Mouse (Mus musculus): ENCODE data around the gene Coro6. TPM values are rescaled to one million over a fixed set of nuclear protein-coding genes. Genes with fewer than 3 reads are reported as not detected.

Coro6 gene
- total RNA-seq, 4 experiments from 2014 or later, result 221 to 251 (median 232) TPM

GRCm38 (mm10) chr11:77512891-77513810, 50.9 kb downstream of the Coro6 start:
- DNase-seq (ENCODE audit: low spot score), result peak; percentile 82

GRCm38 (mm10) chr11:77513811-77514170, 51.6 kb downstream of the Coro6 start:
- DNase-seq (ENCODE audit: low spot score), result no peak

- no peak for DNase-seq (ENCODE audit: low spot score)
Observed at GRCm38 (mm10) chr11:77514281-77514831, 52.1 kb downstream of the Coro6 start.

GRCm38 (mm10) chr11:77514832-77515636, 52.8 kb downstream of the Coro6 start, which contains the start of gene Abhd15:
TSS of gene Abhd15 (plus strand) at chr11:77515121.
- peak; percentile 69 for DNase-seq (ENCODE audit: low spot score)

- DNase-seq (ENCODE audit: low spot score), result no peak
Observed at GRCm38 (mm10) chr11:77515637-77516552, 53.7 kb downstream of the Coro6 start, which contains the start of gene Trp53i13. TSS of gene Trp53i13 (minus strand) at chr11:77515980.

- DNase-seq (ENCODE audit: low spot score), result no peak
Observed at GRCm38 (mm10) chr11:77516553-77517425, 54.6 kb downstream of the Coro6 start.

GRCm38 (mm10) chr11:77518051-77518798, 56.0 kb downstream of the Coro6 start:
- no peak for DNase-seq (ENCODE audit: low spot score)

GRCm38 (mm10) chr11:77519043-77519442, 56.8 kb downstream of the Coro6 start, which contains the start of gene Gm10392:
TSS of gene Gm10392 (minus strand) at chr11:77519198.
- DNase-seq (ENCODE audit: low spot score), result peak; percentile 52

Other genes with a start within 250 kb of the Coro6 start
- gene Ssh2, start 246.1 kb upstream of the Coro6 start, total RNA-seq (2022), result 10 to 100 TPM; 64.4 to 77.0 (median 70.7) TPM
- 10 to 100 TPM in 2 of 4 experiments, 1 to 10 TPM in 2; 7.5 to 11.6 (median 9.9) TPM for gene Ankrd13b, start 27.3 kb downstream of the Coro6 start, total RNA-seq (2022)
- 10 to 100 TPM; 53.5 to 63.3 (median 57.1) TPM for gene Git1, start 31.2 kb downstream of the Coro6 start, total RNA-seq (2022)
- gene Abhd15, start 52.7 kb downstream of the Coro6 start, total RNA-seq (2022), result 1 to 10 TPM; 1.7 to 3.2 (median 2.2) TPM
- gene Trp53i13, start 53.6 kb downstream of the Coro6 start, total RNA-seq (2022), result 10 to 100 TPM; 10.5 to 12.4 (median 11.4) TPM
- gene Gm10392, start 56.8 kb downstream of the Coro6 start, total RNA-seq (2022), result not detected
- 10 to 100 TPM; 48.8 to 61.9 (median 56.1) TPM for gene Taok1, start 145.4 kb downstream of the Coro6 start, total RNA-seq (2022)
- 10 to 100 TPM; 38.9 to 49.7 (median 45.2) TPM for gene Nufip2, start 223.7 kb downstream of the Coro6 start, total RNA-seq (2022)

All from heart, adult 8-10 months (tissue).